Mouse (Mus musculus): ENCODE data around the gene Tubgcp3.

- TF ChIP-seq CTCF (IDR thresholded peaks at IDR 0.05) (no peak), EP300 (IDR thresholded peaks at IDR 0.05) (no peak)
Measured at GRCm38 (mm10) chr8:12576003-12576402, 96.0 kb downstream of the Tubgcp3 start.

Data from lung, postnatal 0 days (tissue).